Mouse (Mus musculus) limb, embryonic 10.5 days (tissue): ENCODE results near the gene Smurf1. TPM values are rescaled to one million over a fixed set of nuclear protein-coding genes. Genes with fewer than 3 reads are reported as not detected.

ENCODE experiments used
- DNase-seq: peaks from one replicate; pipeline ENCODE4 v3.0.0-alpha.2; 2017; ENCODE audit warnings: low spot score
- H3K27ac ChIP-seq: fragments of 300-500 bp; sonication (generic); 2 replicates; pipeline ENCODE4 v1.5.1; 2016; ENCODE audit warnings: mild to moderate bottlenecking
- H3K27me3 ChIP-seq: fragments of 300-500 bp; sonication (generic); 2 replicates; pipeline ENCODE4 v1.6.1; 2016; ENCODE audit warnings: low read depth, mild to moderate bottlenecking; ENCODE audit not compliant: poor library complexity, severe bottlenecking
- H3K36me3 ChIP-seq: fragments of 300-500 bp; sonication (generic); 2 replicates; pipeline ENCODE4 v1.6.1; 2016; ENCODE audit warnings: mild to moderate bottlenecking, moderate library complexity
- H3K4me1 ChIP-seq: fragments of 300-500 bp; sonication (generic); 2 replicates; pipeline ENCODE4 v1.6.1; 2016
- H3K4me3 ChIP-seq: fragments of 300-500 bp; sonication (generic); 2 replicates; pipeline ENCODE4 v1.5.1; 2016; ENCODE audit warnings: mild to moderate bottlenecking, moderate library complexity
- H3K9me3 ChIP-seq: fragments of 300-500 bp; sonication (generic); replicated peaks from 2 replicates; pipeline ENCODE4 v1.6.1; 2016; ENCODE audit warnings: mild to moderate bottlenecking
- WGBS: fragments of 180-500 bp; shearing (Covaris S2); methylation state at CpG from one replicate; pipeline ENCODE4 v1.1.7; 2016; 5-methylcytosine and 5-hydroxymethylcytosine counted together
- microRNA-seq: library from miRNA; unstranded; fragments of <30 nt; microRNA quantifications from one replicate; pipeline ENCODE4, GENCODE M21; 2017
- polyA plus RNA-seq: library from polyadenylated mRNA; unstranded; fragments of >200 nt; fragmentation: Nextera tagmentation; extraction: Ambion mirVana; gene quantifications from 2 replicates; pipeline ENCODE4 v1.2.1, GENCODE M21; 2016

The Smurf1 gene
- polyA plus RNA-seq, 1 experiment from 2014 or later = 19.4 TPM

- H3K4me1 ChIP-seq = no peaks in the 10 kb centered on the region
- peaks cover 100% of the 10 kb centered on the region for H3K36me3 ChIP-seq
- 90% methylated on average over 9 of the region's 9 CpGs for WGBS
- no peak overlapping the region for H3K4me3 ChIP-seq
- no peak for DNase-seq
- no peaks in the 10 kb centered on the region for H3K9me3 ChIP-seq
- no peaks in the 10 kb centered on the region for H3K27me3 ChIP-seq
- no peak overlapping the region for H3K27ac ChIP-seq
Measured at GRCm38 (mm10) chr5:144831840-144832469, 133.7 kb downstream of the Smurf1 start.

GRCm38 (mm10) chr5:144829631-144830030 lies 136.0 kb downstream of the Smurf1 start:
- peaks cover 100% of the 10 kb centered on the region for H3K36me3 ChIP-seq
- WGBS = 97% methylated on average over 4 of the region's 4 CpGs

GRCm38 (mm10) chr5:144828365-144829102 lies 137.1 kb downstream of the Smurf1 start:
- WGBS = 94% methylated on average over 20 of the region's 20 CpGs
- Histone ChIP-seq H3K9me3 (no peaks in the 10 kb centered on the region), H3K4me3 (no peak overlapping the region), H3K27me3 (no peaks in the 10 kb centered on the region), H3K36me3 (peaks cover 100% of the 10 kb centered on the region), H3K27ac (no peak overlapping the region), H3K4me1 (no peaks in the 10 kb centered on the region)
- DNase-seq = no peak

More at GRCm38 (mm10) chr5:144829631-144830030, 136.0 kb downstream of the Smurf1 start:
- Histone ChIP-seq H3K4me1 (no peaks in the 10 kb centered on the region), H3K27ac (no peak overlapping the region), H3K4me3 (no peak overlapping the region), H3K9me3 (no peaks in the 10 kb centered on the region), H3K27me3 (no peaks in the 10 kb centered on the region)
- DNase-seq = no peak

Small RNA genes within 50 kb of the gene (microRNA-seq; reads per million reads assigned to microRNA genes)
- not detected for gene Mir7039

Other genes with a start within 250 kb of the Smurf1 start
- 0.11 and 0.16 TPM in 2 replicates for gene Tmem130, start 204.0 kb downstream of the Smurf1 start, polyA plus RNA-seq
- 82.4 and 91.9 TPM in 2 replicates for gene Trrap, start 198.1 kb downstream of the Smurf1 start, polyA plus RNA-seq
- gene Gm4871, start 66.9 kb upstream of the Smurf1 start, polyA plus RNA-seq = not detected in 2 replicates
- not detected in 2 replicates for gene 1700018F24Rik, start 77.1 kb upstream of the Smurf1 start, polyA plus RNA-seq
- gene Arpc1a, start 118.0 kb upstream of the Smurf1 start, polyA plus RNA-seq = 111 and 125 TPM in 2 replicates
- not detected in 2 replicates for gene Kpna7, start 118.2 kb upstream of the Smurf1 start, polyA plus RNA-seq
- 148 and 161 TPM in 2 replicates for gene Arpc1b, start 148.4 kb upstream of the Smurf1 start, polyA plus RNA-seq
- 133 and 154 TPM in 2 replicates for gene Pdap1, start 174.4 kb upstream of the Smurf1 start, polyA plus RNA-seq
- gene Bud31, start 174.5 kb upstream of the Smurf1 start, polyA plus RNA-seq = 277 and 305 TPM in 2 replicates
- 18.4 and 21.8 TPM in 2 replicates for gene Ptcd1, start 201.3 kb upstream of the Smurf1 start, polyA plus RNA-seq
- 90.8 and 93.9 TPM in 2 replicates for gene Cpsf4, start 201.4 kb upstream of the Smurf1 start, polyA plus RNA-seq
- gene Atp5j2, start 226.2 kb upstream of the Smurf1 start, polyA plus RNA-seq = 530 and 569 TPM in 2 replicates
- gene Zkscan14, start 236.0 kb upstream of the Smurf1 start, polyA plus RNA-seq = 6.6 and 7.3 TPM in 2 replicates
- gene Zkscan5, start 238.7 kb upstream of the Smurf1 start, polyA plus RNA-seq = 16.2 and 20.9 TPM in 2 replicates